Mouse (Mus musculus): ENCODE measurements at regions not wholly inside any gene's neighbourhood (a gene's known extent, or its start where the extent isn't known, plus 50 kb on each side); places are given as distances from the start of the nearest gene placed in this dataset.
A peak's percentile ranks its signal among the peaks of the same experiment; 100 is the strongest.

DNA sequence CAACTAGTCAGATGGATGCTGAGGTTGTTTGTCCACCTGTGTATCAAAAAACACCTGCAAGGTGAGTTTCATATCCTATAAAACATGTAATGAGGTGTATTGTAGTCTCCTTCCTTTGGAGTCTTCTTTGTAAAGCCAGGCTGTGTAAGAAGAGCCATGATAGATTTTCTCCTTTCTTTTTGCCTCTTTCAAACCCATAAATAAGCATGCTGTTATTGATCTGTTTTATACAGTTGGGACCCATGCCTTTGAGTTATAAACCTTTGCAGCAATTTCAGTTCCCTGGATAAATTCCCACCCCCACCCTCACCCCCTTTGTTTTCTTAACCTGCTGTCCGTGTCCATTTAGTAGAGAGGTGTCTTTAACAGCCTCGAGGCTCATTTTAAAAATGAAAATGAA is 131.0 kb upstream of the Rgs17 start:
- ATAC-seq (ENCODE audit: insufficient read depth) (no peak), DNase-seq (ENCODE audit: low read depth in 3 of 3, low spot score in 3 of 3) (no peak)
- Histone ChIP-seq H3K4me2 (ENCODE audit: low read depth) (no peak overlapping the region), H3K27ac (no peak overlapping the region), H3K4me3 (ENCODE audit: insufficient read depth in 1 of 2, low read depth in 2 of 2, low read length in 2 of 2) (no peak overlapping the region), H3K36me3 (replicated peaks; ENCODE audit: control insufficient read depth, insufficient read depth, low read depth) (no peaks in the 10 kb centered on the region), H3K9me3 (ENCODE audit: control insufficient read depth, low read length) (no peaks in the 10 kb centered on the region), H3K9ac (replicated peaks) (no peak overlapping the region), H3K27me3 (ENCODE audit: control insufficient read depth, insufficient read depth, low read length) (no peaks in the 10 kb centered on the region), H3K4me1 (replicated peaks; ENCODE audit: control insufficient read depth in 2 of 2, insufficient read depth in 2 of 2, low read length in 1 of 2) (no peaks in the 10 kb centered on the region)
- TF ChIP-seq EP300 (IDR thresholded peaks at IDR 0.05; ENCODE audit: low read depth): no peak
- no peak for TF ChIP-seq CTCF (IDR thresholded peaks at IDR 0.05; ENCODE audit: low read depth)
- WGBS (ENCODE audit: insufficient replicate concordance): 34% methylated on average over 2 of the region's 2 CpGs

DNA sequence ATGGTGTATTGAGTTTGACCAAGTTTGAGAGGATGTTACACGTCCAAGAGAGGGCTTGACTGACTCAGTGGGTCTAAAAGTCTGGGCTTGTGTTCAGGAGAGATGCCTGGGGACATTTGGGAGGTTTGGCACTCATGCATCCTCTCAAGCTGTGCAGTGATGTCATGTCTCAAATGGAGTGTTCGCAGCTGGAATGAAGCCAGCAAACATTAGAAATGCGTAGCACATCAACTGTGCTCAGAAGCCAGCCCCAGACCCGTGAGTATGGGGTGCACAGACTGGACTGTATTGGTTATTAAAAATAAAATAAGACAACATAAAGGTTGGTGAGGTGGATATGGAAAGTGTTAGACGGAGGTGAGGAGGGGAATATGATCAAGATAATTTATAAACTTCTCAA is 121.2 kb upstream of the Rgs17 start:
- Histone ChIP-seq H3K4me3 (ENCODE audit: insufficient read depth in 1 of 2, low read depth in 2 of 2, low read length in 2 of 2) (no peak overlapping the region), H3K9ac (replicated peaks) (no peak overlapping the region), H3K4me2 (ENCODE audit: low read depth) (no peak overlapping the region), H3K36me3 (replicated peaks; ENCODE audit: control insufficient read depth, insufficient read depth, low read depth) (no peaks in the 10 kb centered on the region), H3K9me3 (ENCODE audit: control insufficient read depth, low read length) (no peaks in the 10 kb centered on the region), H3K27ac (no peak overlapping the region), H3K27me3 (ENCODE audit: control insufficient read depth, insufficient read depth, low read length) (no peaks in the 10 kb centered on the region), H3K4me1 (replicated peaks; ENCODE audit: control insufficient read depth in 2 of 2, insufficient read depth in 2 of 2, low read length in 1 of 2) (no peaks in the 10 kb centered on the region)
- DNase-seq (ENCODE audit: low read depth in 3 of 3, low spot score in 3 of 3): no peak
- TF ChIP-seq EP300 (IDR thresholded peaks at IDR 0.05; ENCODE audit: low read depth) (no peak), CTCF (IDR thresholded peaks at IDR 0.05; ENCODE audit: low read depth) (no peak)
- 44% methylated on average over 5 of the region's 5 CpGs for WGBS (ENCODE audit: insufficient replicate concordance)
- no peak for ATAC-seq (ENCODE audit: insufficient read depth)

DNA sequence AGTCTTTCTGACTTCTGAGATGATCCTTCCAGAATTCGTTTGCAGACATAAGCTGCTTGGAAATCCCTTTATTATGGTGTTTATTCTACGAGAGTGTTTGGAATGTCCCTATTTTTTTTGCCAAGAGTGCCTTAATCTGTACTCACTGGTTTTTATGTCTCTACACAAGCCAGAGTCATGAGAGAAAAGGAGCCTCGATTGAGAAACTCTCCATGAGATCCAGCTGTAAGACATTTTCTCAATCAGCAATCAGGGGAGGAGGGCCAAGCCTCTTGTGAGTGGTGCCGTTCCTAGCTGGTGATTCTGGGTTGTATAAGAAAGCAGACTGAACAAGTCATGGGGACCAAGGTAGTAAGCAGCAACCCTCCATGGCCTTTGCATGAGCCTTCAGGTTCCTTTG is 117.6 kb upstream of the Rgs17 start:
- H3K4me2 ChIP-seq (ENCODE audit: low read depth): no peak overlapping the region
- DNase-seq (ENCODE audit: low read depth in 3 of 3, low spot score in 3 of 3): no peak
- ATAC-seq (ENCODE audit: insufficient read depth): no peak
- no peaks in the 10 kb centered on the region for H3K9me3 ChIP-seq (ENCODE audit: control insufficient read depth, low read length)
- no peak for TF ChIP-seq CTCF (IDR thresholded peaks at IDR 0.05; ENCODE audit: low read depth)
- TF ChIP-seq EP300 (IDR thresholded peaks at IDR 0.05; ENCODE audit: low read depth): no peak
- no peak overlapping the region for H3K27ac ChIP-seq
- no peaks in the 10 kb centered on the region for H3K36me3 ChIP-seq (replicated peaks; ENCODE audit: control insufficient read depth, insufficient read depth, low read depth)
- no peaks in the 10 kb centered on the region for H3K4me1 ChIP-seq (replicated peaks; ENCODE audit: control insufficient read depth in 2 of 2, insufficient read depth in 2 of 2, low read length in 1 of 2)
- WGBS (ENCODE audit: insufficient replicate concordance): 46% methylated on average over 4 of the region's 4 CpGs
- H3K27me3 ChIP-seq (ENCODE audit: control insufficient read depth, insufficient read depth, low read length): no peaks in the 10 kb centered on the region
- H3K9ac ChIP-seq (replicated peaks): no peak overlapping the region
- H3K4me3 ChIP-seq (ENCODE audit: insufficient read depth in 1 of 2, low read depth in 2 of 2, low read length in 2 of 2): no peak overlapping the region

DNA sequence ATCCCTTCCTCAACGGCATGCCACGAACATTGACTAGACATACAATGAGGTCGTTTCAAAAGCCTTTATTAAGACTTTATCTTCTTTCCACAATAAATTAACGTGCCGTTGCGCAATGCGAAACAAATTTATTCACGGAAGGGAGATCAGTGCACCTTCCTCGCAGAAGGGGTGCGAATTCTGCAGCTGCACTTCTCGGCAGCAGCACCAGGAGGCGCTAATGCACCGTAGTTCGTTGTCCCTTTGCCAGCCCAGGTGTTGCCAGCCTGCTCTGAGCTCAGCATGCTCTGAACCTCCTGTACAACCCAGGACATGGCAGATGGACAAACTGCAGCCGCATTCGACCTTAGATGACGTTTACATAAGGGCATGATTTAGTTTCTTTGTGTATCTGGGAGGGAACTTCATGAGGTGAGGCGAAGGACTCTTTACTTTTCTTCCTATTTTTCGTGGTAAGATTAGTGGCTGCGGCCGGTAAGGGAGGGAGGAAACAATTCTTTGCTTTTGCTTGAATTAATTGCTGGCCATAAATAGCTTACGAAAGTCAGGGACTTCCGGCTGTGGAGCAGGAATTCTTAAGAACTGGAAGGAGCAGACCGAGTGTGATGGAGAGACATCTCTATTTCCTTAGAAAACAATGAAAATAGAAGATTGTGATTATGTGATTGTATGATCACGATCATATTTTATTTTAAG is 113.7 kb upstream of the Rgs17 start:
- TF ChIP-seq CTCF (IDR thresholded peaks at IDR 0.05; ENCODE audit: low read depth) (peak; percentile 80), EP300 (IDR thresholded peaks at IDR 0.05; ENCODE audit: low read depth) (no peak)
- Histone ChIP-seq H3K27me3 (ENCODE audit: control insufficient read depth, insufficient read depth, low read length) (no peaks in the 10 kb centered on the region), H3K4me2 (ENCODE audit: low read depth) (no peak overlapping the region), H3K4me3 (ENCODE audit: insufficient read depth in 1 of 2, low read depth in 2 of 2, low read length in 2 of 2) (no peak overlapping the region), H3K36me3 (replicated peaks; ENCODE audit: control insufficient read depth, insufficient read depth, low read depth) (no peaks in the 10 kb centered on the region), H3K4me1 (replicated peaks; ENCODE audit: control insufficient read depth in 2 of 2, insufficient read depth in 2 of 2, low read length in 1 of 2) (no peaks in the 10 kb centered on the region), H3K9ac (replicated peaks) (no peak overlapping the region), H3K27ac (no peak overlapping the region), H3K9me3 (ENCODE audit: control insufficient read depth, low read length) (no peaks in the 10 kb centered on the region)
- DNase-seq (ENCODE audit: low read depth in 3 of 3, low spot score in 3 of 3): peak in 1 of 3 experiments; percentile 2
- WGBS (ENCODE audit: insufficient replicate concordance): 17% methylated on average over 25 of the region's 25 CpGs
- no peak for ATAC-seq (ENCODE audit: insufficient read depth)

DNA sequence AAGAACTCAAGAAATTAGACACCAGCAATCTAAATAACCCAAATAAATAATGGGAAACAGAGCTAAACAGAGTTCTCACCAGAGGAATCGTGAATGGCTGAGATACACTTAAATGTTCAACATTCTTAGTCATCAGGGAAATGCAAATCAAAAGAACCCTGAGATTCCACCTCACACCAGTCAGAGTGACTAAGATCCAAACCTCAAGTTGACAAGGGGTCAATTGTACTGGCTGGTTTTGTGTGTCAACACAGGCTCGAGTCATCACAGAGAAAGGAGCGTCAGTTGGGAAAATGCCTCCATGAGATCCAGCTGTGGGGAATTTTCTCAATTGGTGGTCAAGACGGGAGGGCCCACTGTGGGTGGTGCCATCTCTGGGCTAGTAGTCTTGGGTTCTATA is 110.3 kb upstream of the Rgs17 start:
- TF ChIP-seq EP300 (IDR thresholded peaks at IDR 0.05; ENCODE audit: low read depth): no peak
- TF ChIP-seq CTCF (IDR thresholded peaks at IDR 0.05; ENCODE audit: low read depth): no peak
- Histone ChIP-seq H3K36me3 (replicated peaks; ENCODE audit: control insufficient read depth, insufficient read depth, low read depth) (no peaks in the 10 kb centered on the region), H3K9me3 (ENCODE audit: control insufficient read depth, low read length) (no peaks in the 10 kb centered on the region), H3K4me2 (ENCODE audit: low read depth) (no peak overlapping the region), H3K4me3 (ENCODE audit: insufficient read depth in 1 of 2, low read depth in 2 of 2, low read length in 2 of 2) (no peak overlapping the region), H3K27me3 (ENCODE audit: control insufficient read depth, insufficient read depth, low read length) (no peaks in the 10 kb centered on the region), H3K9ac (replicated peaks) (no peak overlapping the region), H3K4me1 (replicated peaks; ENCODE audit: control insufficient read depth in 2 of 2, insufficient read depth in 2 of 2, low read length in 1 of 2) (no peaks in the 10 kb centered on the region), H3K27ac (no peak overlapping the region)
- ATAC-seq (ENCODE audit: insufficient read depth): no peak
- no peak for DNase-seq (ENCODE audit: low read depth in 3 of 3, low spot score in 3 of 3)
- 36% methylated on average over 4 of the region's 4 CpGs for WGBS (ENCODE audit: insufficient replicate concordance)

Data from liver, embryonic 14.5 days (tissue).